Mouse (Mus musculus) thymus, postnatal 25 days (tissue): ENCODE data around the gene Ptar1.
A peak's percentile ranks its signal among the peaks of the same experiment; 100 is the strongest.

Experiments
- DNase-seq: peaks from one replicate; pipeline ENCODE4 v3.0.0; 2022

Gene Ptar1

GRCm38 (mm10) chr19:23758554-23759321 lies 71.5 kb downstream of the Ptar1 start, which contains the start of gene Apba1:
Gene Apba1 (plus strand): TSS chr19:23758887.
- peak; percentile 55 for DNase-seq

GRCm38 (mm10) chr19:23759322-23759945 lies 72.2 kb downstream of the Ptar1 start:
- DNase-seq, result no peak

GRCm38 (mm10) chr19:23763371-23763770 lies 76.1 kb downstream of the Ptar1 start:
- DNase-seq, result no peak

- no peak for DNase-seq
These were observed 76.8 kb downstream of the Ptar1 start for GRCm38 (mm10) chr19:23764051-23764450.

- no peak for DNase-seq
These were observed 81.6 kb downstream of the Ptar1 start for GRCm38 (mm10) chr19:23768864-23769263.

GRCm38 (mm10) chr19:23770494-23771423 lies 83.5 kb downstream of the Ptar1 start:
- DNase-seq, result no peak

GRCm38 (mm10) chr19:23771971-23772370 lies 84.7 kb downstream of the Ptar1 start:
- DNase-seq, result peak; percentile 33

- DNase-seq, result no peak
These were observed 88.1 kb downstream of the Ptar1 start for GRCm38 (mm10) chr19:23775356-23775755.

GRCm38 (mm10) chr19:23779130-23779529 lies 91.9 kb downstream of the Ptar1 start:
- DNase-seq, result no peak

GRCm38 (mm10) chr19:23780105-23780504 lies 92.9 kb downstream of the Ptar1 start:
- no peak for DNase-seq
